Mouse (Mus musculus) 3T3-L1 (cell line): Measurements from ENCODE around the gene Dtnb.

ENCODE experiments used
- DNase-seq: peaks from one replicate; pipeline ENCODE4 v3.0.0-alpha.2; 2015; ENCODE audit warnings: low read depth, low spot score

The Dtnb gene

DNA sequence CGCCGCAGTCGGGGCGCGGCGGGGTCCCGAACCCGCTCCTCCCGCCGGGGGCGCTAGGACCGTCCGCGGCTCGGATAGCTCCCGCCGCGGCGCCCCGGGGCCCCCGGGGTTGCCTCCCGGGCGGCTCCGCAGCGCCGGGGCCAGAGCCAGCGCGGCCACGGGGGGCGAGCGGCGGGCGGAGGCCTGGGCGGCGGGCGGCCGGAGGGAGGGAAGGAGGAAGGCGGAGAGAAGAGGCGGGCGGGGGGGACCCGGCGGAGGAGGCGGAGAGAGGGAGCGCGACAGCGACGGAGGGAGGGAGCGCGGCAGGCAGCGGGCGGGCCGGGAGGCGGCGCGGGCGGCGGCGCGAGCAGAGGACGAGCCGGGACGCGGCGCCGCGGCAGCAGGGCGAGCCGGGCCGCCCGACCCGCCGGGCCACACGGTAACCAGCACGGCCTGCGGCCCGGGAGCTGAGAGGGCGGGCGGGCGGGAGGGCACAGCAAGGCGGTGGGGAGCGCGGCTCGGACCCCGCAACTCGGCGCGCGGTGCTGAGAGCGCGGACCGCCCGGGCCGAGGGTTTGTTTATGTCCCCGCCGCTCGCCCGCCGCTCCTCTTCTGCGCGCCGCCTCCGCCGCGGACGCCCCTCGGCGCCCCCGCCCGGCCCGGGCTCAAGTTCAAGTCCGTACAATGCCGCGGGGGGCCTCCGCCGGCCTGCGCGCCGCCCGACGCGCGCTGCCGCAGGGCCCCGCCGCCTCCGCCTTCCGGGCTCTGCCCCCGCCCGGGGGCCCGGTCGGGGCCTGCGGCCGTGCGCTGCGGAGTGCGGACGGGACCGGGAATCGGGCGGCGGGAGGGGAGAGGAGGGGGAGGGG, 234.7 kb downstream of the Dtnb start:
- peak; percentile 47 for DNase-seq

DNA sequence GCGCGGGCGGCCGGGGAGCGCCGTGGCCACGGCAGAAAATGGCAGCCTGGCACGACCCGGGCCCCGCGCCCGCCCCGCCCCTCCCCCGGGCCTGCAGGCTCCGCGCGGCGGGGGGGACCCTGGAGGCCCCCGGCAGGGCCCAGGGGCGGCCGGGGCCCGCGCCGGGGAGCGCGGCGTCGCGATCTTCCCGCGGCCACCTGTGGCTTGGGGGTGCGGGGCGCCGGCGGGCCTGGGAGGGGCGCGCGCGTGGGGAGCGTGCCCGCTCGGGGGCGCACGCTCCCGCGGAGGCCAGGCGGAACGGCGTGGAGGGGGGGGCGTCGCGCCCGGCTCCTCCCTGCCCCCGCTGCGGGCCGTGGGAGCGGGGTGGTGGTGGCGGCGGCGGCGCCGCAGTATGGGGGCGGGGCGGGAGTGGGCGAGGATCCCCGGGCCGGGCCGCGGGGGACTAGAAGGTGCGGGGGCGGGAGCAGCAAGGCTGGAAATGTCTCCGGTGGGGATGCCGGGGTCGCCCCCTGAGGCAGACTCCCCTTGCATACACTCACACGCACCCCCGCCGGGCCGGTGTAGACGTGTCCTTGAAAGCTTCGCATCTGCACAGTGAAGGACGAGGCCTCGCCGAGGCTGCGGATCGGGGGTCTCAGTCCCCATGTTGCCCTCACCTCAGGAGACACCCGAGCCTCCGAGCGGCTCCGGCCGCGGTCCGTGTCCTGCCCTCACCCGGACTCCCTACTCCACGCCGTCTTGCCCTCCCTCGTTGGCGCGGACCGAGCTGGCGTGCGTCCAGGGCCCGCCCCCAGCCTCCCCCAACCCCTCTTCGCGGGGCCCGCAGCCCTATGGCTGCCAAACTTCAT, 235.6 kb downstream of the Dtnb start:
- DNase-seq: peak; percentile 16

DNA sequence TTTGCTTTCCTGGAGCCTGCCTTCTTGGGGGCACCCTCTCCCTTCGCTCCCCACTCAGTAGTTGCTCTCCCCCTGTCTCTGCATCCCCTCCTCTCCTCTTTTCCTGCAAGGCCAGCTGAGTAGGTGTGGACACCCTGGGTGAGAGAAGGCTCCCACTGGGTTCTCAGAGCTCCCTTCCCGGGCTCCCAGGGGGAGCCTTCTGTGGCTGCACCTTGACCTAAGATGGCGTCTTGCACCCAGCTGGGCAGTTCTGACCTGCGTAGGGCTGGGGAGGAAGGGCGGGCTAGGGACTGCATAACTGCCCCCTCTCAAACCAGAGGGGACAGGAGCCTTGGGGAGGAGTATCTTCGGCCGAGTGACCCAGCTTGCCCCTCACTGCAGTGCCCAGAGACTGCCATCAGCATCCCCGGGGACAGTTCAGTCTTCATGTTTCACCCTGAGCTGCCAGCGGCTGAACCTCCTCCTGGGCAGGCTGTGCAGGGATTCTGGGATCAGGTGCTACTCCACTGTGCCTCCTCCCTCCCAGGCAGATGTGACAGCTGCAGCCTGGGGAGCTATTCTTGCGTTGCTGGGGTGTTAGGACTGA, 236.3 kb downstream of the Dtnb start:
- DNase-seq: peak; percentile 23

DNA sequence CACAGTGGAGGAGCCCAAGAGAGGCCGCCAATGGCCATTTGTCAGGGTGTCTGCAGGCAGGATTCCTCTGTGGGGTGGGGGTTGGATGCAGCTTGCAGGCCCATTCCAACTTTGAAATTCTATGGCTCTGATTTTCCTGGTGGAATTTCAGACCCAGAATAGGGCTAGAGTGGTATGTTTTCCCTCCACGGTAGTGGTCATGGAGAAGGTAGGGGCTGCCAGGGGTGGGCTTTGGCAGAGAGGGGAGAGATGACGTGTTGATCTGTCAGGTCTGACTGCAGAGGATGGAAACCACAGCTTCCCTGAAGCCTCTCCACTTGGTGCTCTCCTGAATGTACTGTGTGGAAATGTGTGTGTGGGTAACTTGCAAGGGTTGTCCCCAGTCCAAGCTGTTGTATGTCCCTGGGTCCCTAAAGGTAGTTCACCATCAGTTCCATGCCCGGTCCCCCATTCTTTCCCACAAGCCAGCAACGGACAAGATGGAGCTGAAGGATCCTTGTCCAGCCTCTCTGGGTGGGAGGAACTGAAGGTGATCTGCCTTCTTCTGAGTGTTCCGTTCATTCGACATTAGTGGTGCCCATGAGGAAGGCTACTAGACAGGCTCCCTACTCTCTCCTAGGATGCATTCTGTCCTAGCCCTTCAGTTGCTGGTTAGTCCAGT, 237.5 kb downstream of the Dtnb start:
- no peak for DNase-seq

DNA sequence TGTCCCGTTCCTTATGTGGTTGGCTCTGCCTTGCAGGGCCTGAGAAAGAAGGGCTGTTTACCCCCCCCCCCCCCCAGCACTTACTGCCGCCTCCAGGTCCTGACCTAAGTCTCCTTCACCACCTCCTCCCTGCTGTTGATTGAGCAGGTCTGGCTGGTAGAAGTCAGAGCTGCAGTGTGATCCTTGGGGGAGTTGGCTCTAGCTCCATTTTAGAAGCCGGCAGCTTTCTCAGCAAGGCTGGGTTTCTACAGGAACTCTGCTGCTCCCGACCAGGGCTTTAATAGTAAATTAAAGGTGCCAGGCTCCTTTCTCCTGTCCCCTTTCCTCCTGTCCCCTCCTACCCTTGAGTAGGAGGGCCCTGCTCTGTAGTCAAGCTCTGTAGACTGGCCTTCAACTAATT, 238.3 kb downstream of the Dtnb start:
- DNase-seq: no peak

DNA sequence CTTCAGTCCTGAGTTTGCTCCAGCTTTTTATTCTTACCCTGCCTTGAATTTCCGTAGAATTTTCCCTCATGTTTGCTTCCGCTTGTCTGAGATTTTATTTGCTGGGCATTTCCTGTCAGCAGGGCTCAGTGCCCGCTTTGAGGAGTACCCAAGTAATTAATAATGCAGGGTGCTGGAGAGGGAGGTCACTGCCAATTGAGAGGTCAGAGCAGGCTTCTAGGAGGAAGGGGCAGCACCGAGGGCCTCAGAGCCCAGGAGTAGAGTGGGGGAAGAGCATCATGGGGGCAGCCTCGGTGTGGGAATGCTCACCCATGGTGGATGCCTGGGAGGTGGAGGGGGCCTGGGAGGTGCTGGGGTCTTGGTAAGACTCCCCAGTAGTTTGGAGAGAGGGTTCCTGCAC, 239.4 kb downstream of the Dtnb start:
- no peak for DNase-seq

DNA sequence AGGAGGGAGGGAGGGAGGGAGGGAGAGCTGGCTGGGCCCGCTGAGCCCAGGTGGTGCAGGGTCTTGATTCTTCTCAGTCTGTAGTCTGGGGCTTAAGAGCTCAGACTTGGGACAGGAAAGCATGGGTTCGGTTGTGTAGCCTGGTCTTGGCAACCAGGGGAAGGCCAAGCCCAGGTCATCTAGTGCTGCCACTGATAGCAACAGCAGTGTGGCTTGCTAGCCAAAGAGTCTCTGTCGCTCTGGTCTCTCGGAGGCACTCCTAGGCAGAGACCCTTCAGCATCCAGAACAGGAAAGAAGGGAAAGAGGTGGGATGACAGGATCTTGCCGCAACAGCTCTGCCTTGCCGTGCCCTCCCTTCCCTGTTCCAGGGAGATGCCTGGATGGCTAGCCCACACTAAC, 240.1 kb downstream of the Dtnb start:
- no peak for DNase-seq

DNA sequence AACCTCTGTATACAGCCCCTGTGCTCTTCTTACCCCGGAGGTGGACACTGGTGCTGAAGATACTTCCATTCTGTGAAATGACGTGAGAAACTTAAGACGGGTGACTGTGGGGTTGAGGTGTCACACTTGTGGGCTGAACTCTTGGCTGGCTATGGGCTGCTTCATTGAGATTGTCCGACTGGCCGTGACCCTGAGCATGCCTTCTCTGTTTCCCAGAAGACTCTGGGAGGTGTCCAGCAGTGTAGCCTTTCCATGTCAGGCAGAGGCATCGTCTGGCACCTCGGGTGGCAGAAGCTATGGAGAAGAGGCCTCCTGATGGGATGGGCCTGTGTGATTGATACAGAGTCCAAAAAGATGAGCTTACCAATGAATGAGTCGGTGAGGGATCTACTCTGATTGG, 241.0 kb downstream of the Dtnb start:
- no peak for DNase-seq

DNA sequence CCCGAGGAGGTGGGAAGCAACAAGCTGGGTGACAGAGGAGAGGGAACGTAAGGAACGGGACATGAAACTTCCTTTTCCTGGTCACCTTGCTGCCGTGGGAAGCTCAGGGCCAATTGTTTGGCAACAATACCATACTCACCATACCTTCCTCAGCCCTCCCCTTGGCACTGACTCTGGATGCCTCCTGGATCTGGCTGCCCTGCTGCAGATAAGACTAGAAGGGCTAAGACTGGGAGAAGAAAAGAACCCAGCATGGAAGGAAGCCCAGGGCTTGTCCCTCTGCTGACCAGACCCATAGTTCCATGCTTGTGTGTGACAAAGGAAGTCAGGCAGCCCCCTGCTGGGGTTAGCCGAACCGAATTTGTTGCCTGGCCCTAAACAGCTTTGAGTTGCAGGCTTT, 243.2 kb downstream of the Dtnb start:
- no peak for DNase-seq

DNA sequence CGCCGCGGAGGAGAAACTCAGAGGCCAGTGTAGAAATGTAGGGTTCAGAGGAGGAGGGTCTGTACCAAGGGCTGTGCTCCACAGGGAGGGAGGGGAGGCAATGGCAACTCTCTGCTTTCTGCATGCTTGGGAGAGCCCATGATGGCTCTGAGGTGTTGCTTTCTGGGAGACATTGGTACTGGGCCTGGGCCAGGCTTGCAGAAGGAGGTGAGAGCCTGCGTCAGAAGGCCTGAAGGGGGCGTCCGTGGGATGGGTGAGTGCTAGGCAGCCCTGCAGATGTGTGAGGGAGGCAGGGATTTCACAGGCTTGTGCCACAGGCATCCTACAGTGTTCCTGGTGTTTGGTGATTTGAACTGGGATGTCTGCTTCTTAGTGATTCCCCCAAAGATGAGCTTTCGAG, 244.9 kb downstream of the Dtnb start:
- no peak for DNase-seq

DNA sequence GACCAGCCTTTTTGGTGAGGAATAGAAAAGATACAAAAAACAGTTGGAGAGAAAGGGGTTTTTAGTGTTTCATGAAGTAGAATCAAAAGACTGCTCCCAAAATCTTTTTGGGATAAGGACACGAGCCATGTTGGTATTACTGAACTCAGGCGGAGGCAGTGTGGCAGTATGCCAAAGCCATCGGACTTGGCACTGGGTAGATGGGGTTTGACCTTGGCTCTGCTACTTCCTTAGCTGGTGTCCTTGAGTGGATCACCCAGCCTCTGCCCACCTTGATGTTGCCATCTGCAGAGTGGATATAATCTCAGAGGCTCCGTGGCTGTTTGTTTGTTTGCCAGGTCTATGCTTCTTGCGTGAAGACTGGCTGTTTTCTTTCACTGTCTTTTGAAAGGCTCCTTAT, 245.4 kb downstream of the Dtnb start:
- no peak for DNase-seq

DNA sequence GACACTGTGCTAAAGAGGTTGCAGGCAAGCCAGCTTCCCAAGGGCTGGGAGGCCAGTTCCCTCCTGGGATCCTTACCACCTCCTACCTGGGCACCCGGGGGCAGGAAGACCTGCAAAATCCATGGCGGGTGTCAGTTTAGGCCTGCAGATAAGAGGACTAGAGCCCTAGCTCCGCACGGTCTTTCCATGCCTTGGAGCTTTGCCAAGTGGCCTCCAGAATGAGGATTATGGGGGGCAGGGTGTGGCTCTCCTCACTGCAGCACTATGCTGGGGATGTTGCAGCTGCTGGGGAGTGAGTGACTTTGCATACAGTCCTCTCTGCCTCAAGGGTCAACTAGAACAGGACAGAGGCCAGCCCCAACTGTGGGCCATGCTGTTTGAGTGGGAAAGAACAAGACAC, 247.7 kb downstream of the Dtnb start:
- no peak for DNase-seq

DNA sequence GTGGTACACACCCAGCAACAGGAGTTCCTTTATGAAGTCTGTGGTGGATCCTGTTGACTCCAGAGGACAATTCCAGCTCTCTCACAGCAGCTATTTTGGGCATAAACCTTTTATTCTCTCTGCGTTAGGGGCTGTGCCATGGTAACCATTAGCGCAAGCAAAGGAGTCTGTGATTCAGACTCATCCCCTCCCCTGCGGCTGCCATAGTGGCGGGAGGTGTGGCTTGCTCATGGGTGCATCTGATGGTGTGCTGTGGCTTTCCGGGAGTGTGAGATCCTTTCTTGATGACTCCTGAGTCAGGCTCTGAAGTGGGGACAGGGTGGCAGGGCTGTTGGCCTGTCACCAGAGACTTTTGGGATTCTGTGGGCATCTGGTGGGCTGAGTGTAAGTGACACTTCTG, 251.2 kb downstream of the Dtnb start:
- no peak for DNase-seq

DNA sequence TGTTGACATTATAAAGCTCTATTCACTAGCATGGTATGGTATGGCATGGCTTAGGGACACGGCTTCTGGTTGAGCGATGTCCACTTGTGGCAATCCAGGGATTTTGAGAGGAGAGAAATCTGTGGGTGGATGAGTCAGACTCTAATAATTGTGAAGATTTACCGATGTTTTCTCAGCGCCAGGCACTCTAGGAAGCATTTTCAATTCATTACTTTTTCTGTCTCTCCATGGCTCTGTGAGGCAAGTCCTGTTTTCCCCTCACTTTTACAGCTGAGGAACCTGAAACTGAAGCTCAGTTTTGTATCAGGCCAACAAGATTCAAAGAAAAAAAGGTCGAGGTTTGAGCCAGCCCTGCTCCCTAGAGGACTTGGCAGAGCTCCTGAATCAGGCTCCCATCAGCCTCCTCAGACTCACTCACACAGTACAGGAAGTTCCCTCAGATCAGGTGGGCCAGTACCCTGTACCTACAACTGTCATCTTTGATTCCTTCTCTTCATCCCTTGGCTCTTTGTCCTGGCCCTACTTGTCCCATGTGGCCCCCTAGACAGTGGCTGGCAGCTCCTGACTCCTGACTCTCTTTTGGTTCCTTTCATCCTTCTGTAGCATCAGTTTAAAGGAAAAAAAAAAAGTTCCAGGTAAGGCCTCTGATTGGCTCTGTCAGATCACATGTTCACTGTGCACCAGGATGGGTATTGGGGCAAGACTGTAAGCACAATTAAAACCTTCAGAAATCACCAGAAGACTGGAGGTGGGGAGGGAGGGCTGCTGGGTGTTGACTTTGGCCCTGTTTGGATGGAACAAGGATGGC, 252.9 kb downstream of the Dtnb start:
- peak; percentile 74 for DNase-seq

DNA sequence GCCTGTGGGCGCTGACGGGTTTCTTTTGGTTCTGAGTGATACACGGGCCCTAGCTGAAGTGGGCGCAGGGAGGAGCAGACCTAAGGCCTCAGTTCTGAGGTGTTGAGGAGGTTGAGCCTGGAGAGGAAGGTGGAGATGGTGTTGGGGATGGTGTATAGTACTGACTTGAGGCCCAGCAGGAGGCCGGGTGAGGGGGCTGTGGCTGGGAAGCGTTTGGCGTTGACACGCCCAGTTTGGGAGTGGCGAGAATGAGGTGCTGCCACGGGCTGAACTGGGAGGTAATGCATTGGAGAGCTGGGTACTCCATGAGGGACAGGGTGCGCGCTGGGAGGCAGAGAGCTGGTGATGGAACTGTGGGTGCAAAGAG, 253.5 kb downstream of the Dtnb start:
- DNase-seq: no peak

DNA sequence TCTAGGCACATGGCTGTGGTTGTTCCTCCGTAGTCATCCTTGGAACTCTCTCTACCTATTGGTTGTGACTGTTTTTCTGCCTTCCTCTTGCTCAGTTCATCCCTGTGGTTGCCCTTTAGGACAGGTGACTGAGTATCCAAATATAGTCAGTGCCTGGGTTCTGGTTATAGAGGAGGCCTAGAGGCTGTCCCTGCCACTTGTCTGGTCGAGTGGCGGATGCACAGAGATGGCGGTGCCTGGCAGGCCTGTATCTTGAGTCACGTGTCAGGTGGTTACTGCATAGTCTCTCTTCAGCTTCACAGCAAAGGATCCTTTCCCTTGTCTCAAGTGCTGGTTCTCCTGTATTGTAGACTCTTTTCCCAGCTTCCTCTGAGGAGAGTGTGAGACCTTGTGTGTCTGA, 255.6 kb downstream of the Dtnb start:
- DNase-seq: no peak
